Mouse (Mus musculus) B cell, adult (primary cell): ENCODE measurements around the gene Pcyt1b. TPM values are rescaled to one million over a fixed set of nuclear protein-coding genes. Genes with fewer than 3 reads are reported as not detected.

Experiments used
- total RNA-seq: library from RNA; stranded (reverse); gene quantifications from 4 replicates; pipeline ENCODE4 v1.2.4, GENCODE M21; 2023; ENCODE audit not compliant: inconsistent age

Gene Pcyt1b
- 0.58 to 1.3 TPM (median 1.0 TPM) in 4 replicates for total RNA-seq

GRCm38 (mm10) chrX:93654218-93655002 is at the start of gene Pcyt1b:
TSS of gene Pcyt1b (plus strand) at chrX:93654863.

GRCm38 (mm10) chrX:93631657-93632449 is 22.8 kb upstream of the Pcyt1b start, which contains the start of gene Pola1:
TSS of gene Pola1 (minus strand) at chrX:93632155.

Other genes starting within 250 kb of the Pcyt1b start
- 9.9 to 12.0 TPM (median 11.3 TPM) in 4 replicates for gene Pola1, start 22.7 kb upstream of the Pcyt1b start, total RNA-seq
- gene Pdk3, start 177.3 kb downstream of the Pcyt1b start, total RNA-seq: 12.7 to 16.9 TPM (median 14.4 TPM) in 4 replicates